In genomic region chr5:41048515-41048914, GRCm38 (mm10) we compare ENCODE assay signal across 14 mouse cellular contexts.
DNase-seq lines count a peak whose midpoint lies in the region; ATAC-seq and TF ChIP-seq lines count a peak whose summit lies in the region.
"Had no signal": no experiment of that assay in that cellular context is flagged by ENCODE, and none has a peak within 500 bp of the region (broad histone marks: within the 10 kb centered on the region; RNA-seq: fewer than 3 reads in every experiment).

No protein-coding gene starts in this region.

- no peaks in the 10 kb centered on the region for H3K27me3 ChIP-seq in intestine, embryonic 15.5 days (replicated peaks)
- no peaks in the 10 kb centered on the region for H3K27me3 ChIP-seq in stomach, embryonic 16.5 days (ENCODE audit: control insufficient read depth, insufficient read depth, low read length)
- H3K27me3 ChIP-seq in liver, postnatal 0 days (ENCODE audit: insufficient read depth, low read length): no peaks in the 10 kb centered on the region
- H3K27me3 ChIP-seq: neural tube, embryonic 12.5 days had no signal

- no peak overlapping the region for H3K4me3 ChIP-seq in intestine, embryonic 15.5 days (replicated peaks)
- H3K4me3 ChIP-seq in stomach, embryonic 16.5 days (replicated peaks; ENCODE audit: low read length): no peak overlapping the region
- no peak overlapping the region for H3K4me3 ChIP-seq in liver, postnatal 0 days (ENCODE audit: low read depth, low read length)
- H3K4me3 ChIP-seq: embryonic facial prominence, embryonic 13.5 days; kidney, embryonic 15.5 days; neural tube, embryonic 12.5 days had no signal

- no peak overlapping the region for H3K4me2 ChIP-seq in intestine, embryonic 15.5 days (replicated peaks)
- no peak overlapping the region for H3K4me2 ChIP-seq in stomach, embryonic 16.5 days (ENCODE audit: low read depth, low read length)
- H3K4me2 ChIP-seq in liver, postnatal 0 days (ENCODE audit: low read depth, low read length): no peak overlapping the region
- H3K4me2 ChIP-seq: embryonic facial prominence, embryonic 13.5 days; kidney, embryonic 15.5 days; neural tube, embryonic 12.5 days had no signal

- H3K9ac ChIP-seq in intestine, embryonic 15.5 days: no peak overlapping the region
- H3K9ac ChIP-seq in stomach, embryonic 16.5 days (ENCODE audit: low read length): no peak overlapping the region
- H3K9ac ChIP-seq in liver, postnatal 0 days (replicated peaks): no peak overlapping the region
- H3K9ac ChIP-seq: embryonic facial prominence, embryonic 13.5 days; kidney, embryonic 15.5 days; neural tube, embryonic 12.5 days had no signal

- peak; percentile 87 for DNase-seq in heart, adult 11 months
- DNase-seq in heart, adult 8-10 months (ENCODE audit: low spot score): no peak
- peak; percentile 19 for DNase-seq in lung, postnatal 10 days
- no peak for DNase-seq in lung, postnatal 36 days
- DNase-seq in liver, postnatal 0 days: no peak
- DNase-seq: cerebellum, postnatal 14 days; layer of hippocampus, adult 9-11 months; thymus, postnatal 14 days had no signal

- peak; percentile 81 for ATAC-seq in intestine, embryonic 15.5 days
- peak; percentile 78; the same call in 1 of the 2 replicates for ATAC-seq in stomach, embryonic 16.5 days (ENCODE audit: insufficient read depth, low FRiP score)
- no peak for ATAC-seq in liver, postnatal 0 days
- ATAC-seq: CD4-positive, CD25-positive, alpha-beta regulatory T cell, adult 4 months had no signal

- H3K27ac ChIP-seq in intestine, embryonic 15.5 days: no peak overlapping the region
- H3K27ac ChIP-seq in stomach, embryonic 16.5 days (ENCODE audit: low read length): no peak overlapping the region
- no peak overlapping the region for H3K27ac ChIP-seq in liver, postnatal 0 days (ENCODE audit: low read depth)
- H3K27ac ChIP-seq: embryonic facial prominence, embryonic 13.5 days; kidney, embryonic 15.5 days; neural tube, embryonic 12.5 days had no signal

- H3K9me3 ChIP-seq in intestine, embryonic 15.5 days: no peaks in the 10 kb centered on the region
- H3K9me3 ChIP-seq in stomach, embryonic 16.5 days (replicated peaks; ENCODE audit: control insufficient read depth, low read length): no peaks in the 10 kb centered on the region
- no peaks in the 10 kb centered on the region for H3K9me3 ChIP-seq in liver, postnatal 0 days (ENCODE audit: low read length)
- H3K9me3 ChIP-seq: embryonic facial prominence, embryonic 13.5 days; kidney, embryonic 15.5 days; neural tube, embryonic 12.5 days had no signal

- no peaks in the 10 kb centered on the region for H3K4me1 ChIP-seq in intestine, embryonic 15.5 days (replicated peaks)
- H3K4me1 ChIP-seq in stomach, embryonic 16.5 days (ENCODE audit: control insufficient read depth, insufficient read depth, low read length): no peaks in the 10 kb centered on the region
- H3K4me1 ChIP-seq in liver, postnatal 0 days (ENCODE audit: insufficient read depth): no peaks in the 10 kb centered on the region
- H3K4me1 ChIP-seq: embryonic facial prominence, embryonic 13.5 days; kidney, embryonic 15.5 days; neural tube, embryonic 12.5 days had no signal

- no peaks in the 10 kb centered on the region for H3K36me3 ChIP-seq in intestine, embryonic 15.5 days
- no peaks in the 10 kb centered on the region for H3K36me3 ChIP-seq in stomach, embryonic 16.5 days (ENCODE audit: control insufficient read depth, insufficient read depth, low read length)
- H3K36me3 ChIP-seq in liver, postnatal 0 days (replicated peaks; ENCODE audit: insufficient read depth, low read length): no peaks in the 10 kb centered on the region
- H3K36me3 ChIP-seq: embryonic facial prominence, embryonic 13.5 days; kidney, embryonic 15.5 days; neural tube, embryonic 12.5 days had no signal

- TF ChIP-seq CTCF in liver, postnatal 0 days (IDR thresholded peaks at IDR 0.05; ENCODE audit: low read depth): no peak

- WGBS in intestine, embryonic 15.5 days: 4% methylated on average over 1 of the region's 1 CpGs
- whole genome bisulfite sequencing in stomach, embryonic 16.5 days: 5% methylated on average over 1 of the region's 1 CpGs
- WGBS in liver, postnatal 0 days (ENCODE audit: insufficient replicate concordance): 20% methylated on average over 1 of the region's 1 CpGs

- no peak for TF ChIP-seq EP300 in liver, postnatal 0 days (IDR thresholded peaks at IDR 0.05; ENCODE audit: low read depth)

Comparison
In these comparisons a context has a peak if more than half of its experiments do, and no peak if none do; other contexts are left out.
1. DNase-seq: peak in heart, adult 11 months (single experiment) and lung, postnatal 10 days (single experiment); none in heart, adult 8-10 months (single experiment), lung, postnatal 36 days (single experiment) and liver, postnatal 0 days (single experiment).